Mouse (Mus musculus) heart, embryonic 13.5 days (tissue): ENCODE data around the gene Iqgap3. TPM values are rescaled to one million over a fixed set of nuclear protein-coding genes. Genes with fewer than 3 reads are reported as not detected.

Source experiments
- ATAC-seq: fragments of 200-750 bp; cut with Nextera tagmentation; 2 replicates; pipeline ENCODE4 v1.8.0; 2017; ENCODE audit warnings: moderate TSS enrichment; ENCODE audit not compliant: insufficient number of reproducible peaks, low FRiP score, low TSS enrichment; ENCODE audit errors: extremely low read depth
- H3K27ac ChIP-seq: fragments of 300-500 bp; sonication (generic); replicated peaks from 2 replicates; pipeline ENCODE4 v1.5.1; 2015; ENCODE audit warnings: moderate library complexity, mild to moderate bottlenecking, inconsistent platforms
- H3K27me3 ChIP-seq: fragments of 300-500 bp; sonication (generic); replicated peaks from 2 replicates; pipeline ENCODE4 v1.6.1; 2015; ENCODE audit warnings: mild to moderate bottlenecking, inconsistent platforms
- H3K36me3 ChIP-seq: fragments of 300-500 bp; sonication (generic); 2 replicates; pipeline ENCODE4 v1.6.1; 2015; ENCODE audit warnings: mild to moderate bottlenecking, inconsistent platforms
- H3K4me1 ChIP-seq: fragments of 300-500 bp; sonication (generic); 2 replicates; pipeline ENCODE4 v1.6.1; 2015; ENCODE audit warnings: inconsistent platforms
- H3K4me2 ChIP-seq: fragments of 300-500 bp; sonication (generic); 2 replicates; pipeline ENCODE4 v1.6.1; 2015; ENCODE audit warnings: inconsistent platforms, mild to moderate bottlenecking, moderate library complexity
- H3K4me3 ChIP-seq: fragments of 300-500 bp; sonication (generic); 2 replicates; pipeline ENCODE4 v1.5.1; 2015; ENCODE audit warnings: moderate library complexity, mild to moderate bottlenecking, inconsistent platforms
- H3K9ac ChIP-seq: fragments of 300-500 bp; sonication (generic); 2 replicates; pipeline ENCODE4 v1.6.1; 2015; ENCODE audit warnings: inconsistent platforms, mild to moderate bottlenecking, moderate library complexity
- H3K9me3 ChIP-seq: fragments of 300-500 bp; sonication (generic); 2 replicates; pipeline ENCODE4 v1.6.1; 2016; ENCODE audit warnings: inconsistent platforms
- WGBS: fragments of 180-500 bp; shearing (Covaris S2); methylation state at CpG from one replicate; pipeline ENCODE4 v1.1.7; 2015; ENCODE audit warnings: mixed read lengths; 5-methylcytosine and 5-hydroxymethylcytosine counted together
- polyA plus RNA-seq: library from polyadenylated mRNA; unstranded; fragments of >200 nt; fragmentation: Nextera tagmentation; extraction: Ambion mirVana; gene quantifications from 2 replicates; pipeline ENCODE4 v1.2.1, GENCODE M21; 2015

Iqgap3 gene
- polyA plus RNA-seq, 1 experiment from 2014 or later: 24.2 TPM

- peaks cover 58% of the 10 kb centered on the region for H3K4me1 ChIP-seq
- H3K36me3 ChIP-seq: no peaks in the 10 kb centered on the region
- H3K4me2 ChIP-seq: peak overlapping the region; percentile 95
- no peaks in the 10 kb centered on the region for H3K27me3 ChIP-seq
- H3K4me3 ChIP-seq: peak overlapping the region; percentile 96
- H3K9me3 ChIP-seq: no peaks in the 10 kb centered on the region
- no peak for ATAC-seq
- WGBS: 15% methylated on average over 25 of the region's 25 CpGs
- peak overlapping the region; percentile 100 for H3K27ac ChIP-seq
- H3K9ac ChIP-seq: peak overlapping the region; percentile 90
Observed at GRCm38 (mm10) chr3:88139243-88140177, 57.7 kb downstream of the Iqgap3 start.

GRCm38 (mm10) chr3:88140178-88140902 is 58.6 kb downstream of the Iqgap3 start:
- 7% methylated on average over 11 of the region's 11 CpGs for WGBS
- Histone ChIP-seq H3K9me3 (no peaks in the 10 kb centered on the region), H3K4me1 (peaks cover 59% of the 10 kb centered on the region), H3K4me3 (peak overlapping the region; percentile 96), H3K27ac (peak overlapping the region; percentile 100), H3K9ac (peak overlapping the region; percentile 90), H3K36me3 (no peaks in the 10 kb centered on the region), H3K4me2 (peak overlapping the region; percentile 95), H3K27me3 (no peaks in the 10 kb centered on the region)
- ATAC-seq: no peak

- 28% methylated on average over 6 of the region's 6 CpGs for WGBS
- no peaks in the 10 kb centered on the region for H3K27me3 ChIP-seq
- peak overlapping the region; percentile 100 for H3K27ac ChIP-seq
- no peaks in the 10 kb centered on the region for H3K9me3 ChIP-seq
- peaks cover 65% of the 10 kb centered on the region for H3K4me1 ChIP-seq
- H3K36me3 ChIP-seq: peaks cover 4% of the 10 kb centered on the region; the same call in 1 of the 2 replicates
- peak overlapping the region; percentile 95 for H3K4me2 ChIP-seq
- H3K4me3 ChIP-seq: peak overlapping the region; percentile 96
- no peak for ATAC-seq
- H3K9ac ChIP-seq: peak overlapping the region; percentile 98
Observed at GRCm38 (mm10) chr3:88140903-88141430, 59.2 kb downstream of the Iqgap3 start.

GRCm38 (mm10) chr3:88141439-88141786 is 59.6 kb downstream of the Iqgap3 start:
- Histone ChIP-seq H3K4me1 (peaks cover 69% of the 10 kb centered on the region), H3K4me3 (peak overlapping the region; percentile 96), H3K27ac (peak overlapping the region; percentile 100), H3K9me3 (no peaks in the 10 kb centered on the region), H3K4me2 (peak overlapping the region; percentile 95), H3K36me3 (peaks cover 4% of the 10 kb centered on the region; the same call in 1 of the 2 replicates), H3K27me3 (no peaks in the 10 kb centered on the region), H3K9ac (peak overlapping the region; percentile 98)
- WGBS: 7% methylated on average over 9 of the region's 9 CpGs
- ATAC-seq: no peak

- peak; percentile 77 for ATAC-seq
- H3K9me3 ChIP-seq: no peaks in the 10 kb centered on the region
- H3K27me3 ChIP-seq: no peaks in the 10 kb centered on the region
- under 1% methylated on average over 50 of the region's 52 CpGs for WGBS
- peak within 1 kb of the TSS; percentile 98 for H3K9ac ChIP-seq
- H3K27ac ChIP-seq: peak within 1 kb of the TSS; percentile 100
- peak within 1 kb of the TSS; percentile 95 for H3K4me2 ChIP-seq
- peaks cover 4% of the 10 kb centered on the region; the same call in 1 of the 2 replicates for H3K36me3 ChIP-seq
- H3K4me1 ChIP-seq: peaks cover 73% of the 10 kb centered on the region
- peak within 1 kb of the TSS; percentile 96 for H3K4me3 ChIP-seq
Observed at GRCm38 (mm10) chr3:88141787-88142523, 60.2 kb downstream of the Iqgap3 start, which contains the start of gene Mef2d. TSS of gene Mef2d (plus strand) at chr3:88142372.

- WGBS: 0% methylated on average over 56 of the region's 57 CpGs
- ATAC-seq: peak; percentile 23
- H3K27me3 ChIP-seq: no peaks in the 10 kb centered on the region
- H3K36me3 ChIP-seq: peaks cover 4% of the 10 kb centered on the region; the same call in 1 of the 2 replicates
- H3K9me3 ChIP-seq: no peaks in the 10 kb centered on the region
- H3K4me3 ChIP-seq: peak overlapping the region; percentile 96
- H3K27ac ChIP-seq: peak overlapping the region; percentile 100
- peak overlapping the region; percentile 95 for H3K4me2 ChIP-seq
- H3K4me1 ChIP-seq: peaks cover 73% of the 10 kb centered on the region
- H3K9ac ChIP-seq: peak overlapping the region; percentile 98
Observed at GRCm38 (mm10) chr3:88142546-88142915, 60.8 kb downstream of the Iqgap3 start.

- Histone ChIP-seq H3K9me3 (no peaks in the 10 kb centered on the region), H3K27ac (peak overlapping the region; percentile 100), H3K4me3 (peak overlapping the region; percentile 96), H3K4me2 (peak overlapping the region; percentile 95), H3K27me3 (no peaks in the 10 kb centered on the region), H3K9ac (peak overlapping the region; percentile 98), H3K36me3 (peaks cover 4% of the 10 kb centered on the region; the same call in 1 of the 2 replicates), H3K4me1 (peaks cover 73% of the 10 kb centered on the region)
- under 1% methylated on average over 33 of the region's 33 CpGs for WGBS
- ATAC-seq: no peak
Observed at GRCm38 (mm10) chr3:88142916-88143771, 61.4 kb downstream of the Iqgap3 start.

- WGBS: 6% methylated on average over 5 of the region's 5 CpGs
- H3K4me3 ChIP-seq: peak overlapping the region; percentile 96
- H3K4me2 ChIP-seq: peak overlapping the region; percentile 95
- H3K36me3 ChIP-seq: peaks cover 4% of the 10 kb centered on the region; the same call in 1 of the 2 replicates
- 0 out of 2 replicates have a peak, but pooled peaks have one; percentile 4 for ATAC-seq
- peaks cover 81% of the 10 kb centered on the region for H3K4me1 ChIP-seq
- H3K27ac ChIP-seq: peak overlapping the region; percentile 100
- no peaks in the 10 kb centered on the region for H3K27me3 ChIP-seq
- H3K9me3 ChIP-seq: no peaks in the 10 kb centered on the region
- H3K9ac ChIP-seq: peak overlapping the region; percentile 98
Observed at GRCm38 (mm10) chr3:88143961-88144486, 62.3 kb downstream of the Iqgap3 start.

GRCm38 (mm10) chr3:88144648-88145410 is 63.1 kb downstream of the Iqgap3 start:
- H3K4me2 ChIP-seq: peak overlapping the region; percentile 95
- WGBS: 37% methylated on average over 6 of the region's 6 CpGs
- H3K9me3 ChIP-seq: no peaks in the 10 kb centered on the region
- H3K9ac ChIP-seq: peak overlapping the region; percentile 98
- peaks cover 81% of the 10 kb centered on the region for H3K4me1 ChIP-seq
- no peak for ATAC-seq
- H3K27me3 ChIP-seq: no peaks in the 10 kb centered on the region
- H3K4me3 ChIP-seq: peak overlapping the region; percentile 96
- H3K27ac ChIP-seq: peak overlapping the region; percentile 100
- peaks cover 4% of the 10 kb centered on the region; the same call in 1 of the 2 replicates for H3K36me3 ChIP-seq
